Mouse (Mus musculus) cerebellum, adult (tissue): ENCODE data around the gene Tuba4a.
"Not testable (repeated sequence)": the region's sequence is repeated elsewhere in the genome, so short reads cannot be mapped to it uniquely, and the experiment has no call there.

Experiments
- ATAC-seq: cut with Nextera tagmentation; 2 replicates; pipeline ENCODE4 v1.9.2; 2017; ENCODE audit warnings: mild to moderate bottlenecking, moderate library complexity, mixed read lengths; ENCODE audit not compliant: insufficient number of reproducible peaks, low FRiP score, low TSS enrichment

The Tuba4a gene

GRCm38 (mm10) chr1:75236117-75237050 is 16.7 kb upstream of the Tuba4a start, which contains the start of gene Dnajb2:
Dnajb2 (plus strand) TSS chr1:75236406.
- ATAC-seq, result peak; percentile 74

DNA sequence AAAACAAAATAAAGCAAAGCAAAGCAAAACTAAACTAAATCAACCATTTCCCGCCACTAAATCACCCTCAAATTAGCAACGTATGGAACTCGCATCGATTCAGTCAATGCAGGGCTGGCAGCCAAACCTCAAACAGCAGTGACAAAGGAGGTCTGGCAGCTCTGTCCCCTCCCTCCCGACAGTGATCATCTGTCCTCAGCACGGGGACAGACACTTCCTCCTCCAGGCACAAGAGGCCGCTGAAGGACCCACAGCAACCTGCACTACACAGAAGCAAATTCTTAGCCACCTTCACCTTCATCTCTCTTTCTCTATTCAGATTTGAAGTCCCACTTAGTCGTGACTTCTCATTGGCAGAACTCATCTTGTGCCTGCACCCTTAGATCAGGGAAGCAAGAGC is 14.9 kb upstream of the Tuba4a start:
- ATAC-seq, result peak; percentile 68; the same call in 1 of the 2 replicates

- ATAC-seq, result not testable (repeated sequence)
These were observed 12.8 kb upstream of the Tuba4a start for GRCm38 (mm10) chr1:75232489-75232888.

DNA sequence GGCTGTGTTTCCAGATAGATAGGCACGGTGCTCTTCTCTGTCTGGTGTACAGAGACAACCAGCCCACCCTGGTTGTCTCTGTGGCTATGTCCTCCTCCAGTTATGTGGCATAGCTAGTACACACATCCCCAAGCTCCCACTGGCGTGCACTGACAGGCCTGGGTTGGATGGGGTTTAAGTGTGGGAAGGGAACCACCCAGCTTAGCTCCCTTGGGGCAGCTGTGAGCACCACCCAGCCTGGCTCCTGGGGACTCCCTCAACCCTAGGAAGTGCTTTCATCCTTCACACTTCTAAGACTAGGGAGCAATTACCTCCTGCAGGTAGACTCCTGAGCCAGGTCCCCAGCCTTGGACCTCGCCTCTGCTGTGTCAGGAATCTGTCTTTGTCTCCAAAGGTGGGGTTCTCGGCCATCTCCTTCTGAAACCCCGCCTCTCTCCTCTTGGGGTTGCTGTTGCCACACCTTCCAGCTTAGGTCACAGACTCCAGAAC is 12.0 kb upstream of the Tuba4a start, which contains the start of gene A630095N17Rik:
A630095N17Rik (minus strand) TSS at position 439 of the 489 bp plus-strand sequence.
- no peak for ATAC-seq

GRCm38 (mm10) chr1:75231224-75231623 is 11.6 kb upstream of the Tuba4a start:
- no peak for ATAC-seq

DNA sequence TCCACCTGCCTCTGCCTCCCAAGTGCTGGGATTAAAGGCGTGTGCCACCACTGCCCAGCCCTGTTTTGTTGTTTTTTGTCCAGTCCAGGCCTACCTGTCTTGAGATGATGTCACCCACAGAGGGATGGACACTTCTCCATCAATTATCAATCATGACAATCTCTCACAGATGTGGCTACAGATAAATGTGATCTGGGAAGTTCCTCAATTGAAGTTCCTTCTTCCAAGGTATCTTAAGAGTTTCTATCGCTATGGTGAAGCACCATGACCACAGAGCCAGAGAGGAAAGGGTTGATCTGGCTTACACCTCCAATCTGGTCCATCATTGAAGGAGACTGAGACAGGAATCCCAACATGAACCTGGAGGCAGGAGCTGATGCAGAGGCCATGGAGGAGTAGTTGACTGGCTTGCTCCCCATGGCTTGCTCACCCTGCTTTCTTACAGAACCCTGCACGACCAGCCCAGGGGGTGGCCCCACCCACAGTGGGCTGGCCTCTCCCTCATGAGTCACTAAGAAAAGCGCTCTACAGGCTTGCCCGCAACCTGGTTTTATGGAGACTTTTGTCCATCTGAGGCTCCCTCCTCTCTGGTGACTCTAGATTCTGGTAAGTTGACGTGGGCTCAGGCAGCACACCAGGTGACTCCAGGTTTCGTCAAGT is 10.8 kb upstream of the Tuba4a start:
- ATAC-seq, result no peak

DNA sequence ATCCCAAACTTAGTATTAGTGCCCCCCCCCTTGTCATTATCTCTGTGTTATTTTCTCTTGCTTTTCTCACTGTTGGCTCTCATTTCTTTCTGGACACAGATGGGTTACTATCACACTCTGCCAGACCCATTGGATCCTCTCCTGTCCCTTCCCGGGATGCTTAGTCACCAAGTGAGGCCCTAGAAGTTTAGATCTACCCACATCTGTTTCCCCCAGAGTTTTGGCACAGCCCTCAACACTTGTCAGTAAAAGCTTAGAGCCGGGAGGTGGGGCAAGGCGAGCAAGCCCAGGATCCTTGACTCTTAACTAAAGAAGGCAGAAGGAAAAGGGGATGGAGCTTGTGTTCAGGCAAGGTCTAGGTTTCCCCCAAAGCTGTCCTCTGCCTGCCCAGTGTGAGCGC is 9.5 kb upstream of the Tuba4a start:
- no peak for ATAC-seq

DNA sequence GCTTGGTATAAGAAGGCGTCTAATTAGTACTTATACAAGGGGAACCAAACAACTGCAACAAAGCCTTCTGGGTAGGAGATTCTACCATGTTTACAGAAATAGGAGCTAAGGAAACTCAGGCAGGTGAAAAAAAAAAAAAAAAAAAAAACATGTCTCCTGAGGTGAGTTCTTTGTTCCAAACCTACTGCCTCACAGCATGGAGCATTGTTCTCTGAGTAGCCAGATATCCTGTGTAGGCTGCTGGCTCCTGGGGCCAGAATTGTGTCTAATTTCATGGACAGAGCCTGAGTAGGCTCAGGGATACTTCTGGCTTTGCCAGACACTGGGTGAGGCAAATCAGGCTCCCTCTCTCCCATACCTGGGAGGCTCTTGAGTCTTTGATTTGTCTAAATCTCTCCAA is 8.0 kb upstream of the Tuba4a start:
- no peak for ATAC-seq

DNA sequence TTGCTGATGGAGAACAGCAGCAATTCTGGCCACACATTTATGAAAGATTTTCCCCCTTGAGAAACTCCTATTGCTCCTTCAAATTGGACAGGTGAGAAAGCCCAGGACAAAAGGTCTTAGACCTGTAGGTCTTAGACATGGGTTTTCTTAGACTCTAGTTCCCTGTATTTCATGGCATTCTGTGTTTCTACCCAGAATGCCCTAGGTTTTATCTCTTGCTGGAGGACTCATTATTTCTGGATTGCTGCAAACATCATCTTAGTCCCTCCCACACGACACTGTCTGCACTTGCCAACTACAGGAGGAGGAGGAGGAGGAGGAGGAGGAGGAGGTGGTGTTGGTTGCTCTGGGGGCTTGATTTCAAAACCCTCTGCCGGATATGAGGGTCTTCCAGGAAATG is 6.5 kb upstream of the Tuba4a start:
- no peak for ATAC-seq

DNA sequence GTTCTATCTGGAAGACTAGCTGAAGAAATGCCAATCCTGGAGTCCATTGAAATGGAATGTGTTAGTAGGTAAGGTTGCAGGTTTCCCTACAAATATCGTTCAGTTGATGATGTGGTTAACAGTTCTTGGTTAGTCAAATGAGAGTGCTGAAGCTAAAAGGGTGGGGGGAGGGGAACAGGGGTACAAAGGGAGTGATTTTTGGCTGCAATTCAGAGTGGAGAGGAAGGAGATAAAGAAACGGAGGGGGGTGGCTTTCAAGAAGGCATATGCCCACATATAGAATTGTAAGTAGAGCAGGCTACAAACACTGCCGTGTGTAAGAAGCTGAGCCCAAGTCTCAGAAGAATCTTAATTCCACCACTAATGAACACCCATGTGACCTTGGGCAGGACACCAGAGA is 5.8 kb upstream of the Tuba4a start:
- no peak for ATAC-seq

DNA sequence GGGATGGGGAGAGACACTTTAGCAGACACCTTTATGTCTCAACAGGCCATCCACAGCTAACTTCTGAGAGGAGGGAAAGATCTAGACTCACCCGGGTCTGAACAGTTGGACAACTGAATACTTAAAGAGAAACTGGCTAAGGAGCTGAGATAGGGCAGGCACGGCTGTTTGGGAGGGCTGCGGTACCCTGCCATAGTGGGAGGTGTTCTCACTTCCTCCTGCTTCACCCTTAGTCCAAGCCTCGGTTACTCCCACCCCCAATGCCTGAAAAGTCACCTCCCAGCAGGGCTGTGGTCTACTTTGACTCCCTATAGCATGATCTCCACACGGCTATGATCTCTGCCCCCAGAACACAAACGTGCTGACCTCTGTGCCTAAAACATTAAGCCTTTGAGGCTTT is 3.9 kb upstream of the Tuba4a start:
- ATAC-seq, result no peak

DNA sequence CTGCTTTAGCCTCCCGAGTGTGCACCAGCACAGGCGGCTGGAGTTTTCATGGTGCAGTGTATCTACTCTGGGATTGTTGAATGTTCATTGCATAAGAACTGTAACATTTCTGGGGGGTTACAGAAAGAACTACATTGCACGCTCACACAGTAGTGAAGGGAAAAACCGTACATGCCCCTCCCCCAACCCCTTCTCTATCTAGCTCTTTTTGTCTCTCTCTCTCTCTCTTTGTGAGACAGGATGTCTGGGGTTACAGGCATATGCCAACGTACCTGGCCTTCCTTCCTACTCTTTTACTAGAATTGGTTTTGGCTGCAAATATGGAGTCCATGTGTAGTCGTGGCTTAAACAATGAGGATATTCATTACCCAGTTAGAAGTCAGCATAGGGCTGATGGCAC is 3.3 kb upstream of the Tuba4a start:
- no peak for ATAC-seq

- no peak for ATAC-seq
These were observed 1.9 kb upstream of the Tuba4a start for GRCm38 (mm10) chr1:75221538-75221937.

GRCm38 (mm10) chr1:75219078-75219477 is 587 bp downstream of the Tuba4a start:
- ATAC-seq, result peak; percentile 71

GRCm38 (mm10) chr1:75218227-75219001 is 1.3 kb downstream of the Tuba4a start:
- peak; percentile 55 for ATAC-seq

- peak; percentile 7; the same call in 1 of the 2 replicates for ATAC-seq
These were observed 1.8 kb downstream of the Tuba4a start for GRCm38 (mm10) chr1:75217893-75218226.

DNA sequence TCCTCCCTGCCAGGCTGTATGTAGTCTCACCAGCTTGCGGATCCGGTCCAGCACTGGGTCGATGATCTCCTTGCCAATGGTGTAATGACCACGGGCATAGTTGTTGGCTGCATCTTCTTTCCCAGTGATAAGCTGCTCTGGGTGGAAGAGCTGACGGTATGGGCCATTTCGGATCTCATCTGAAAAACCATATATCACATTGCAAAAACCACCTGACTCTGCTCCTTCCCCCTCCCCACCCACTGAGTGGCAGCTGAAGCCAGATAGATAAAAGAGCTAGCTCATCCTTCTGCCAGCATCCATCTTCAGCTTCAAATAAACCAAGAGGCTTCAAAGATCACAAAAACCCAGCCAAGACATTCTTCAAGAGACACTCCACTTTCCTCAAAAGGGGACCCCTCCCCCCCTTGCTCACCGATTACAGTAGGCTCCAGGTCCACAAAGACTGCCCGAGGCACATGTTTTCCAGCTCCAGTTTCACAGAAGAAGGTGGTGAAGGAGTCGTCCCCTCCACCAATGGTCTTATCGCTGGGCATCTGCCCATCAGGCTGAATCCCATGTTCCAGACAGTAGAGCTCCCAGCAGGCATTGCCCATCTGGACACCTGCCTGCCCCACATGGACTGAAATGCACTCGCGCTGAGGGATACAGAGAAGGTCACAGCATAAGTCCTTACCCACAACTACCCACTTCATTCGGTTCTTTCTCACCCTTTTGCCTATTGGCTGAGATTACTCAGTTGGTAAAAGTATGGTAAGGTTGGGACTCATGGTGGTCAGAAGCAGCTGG is 2.7 kb downstream of the Tuba4a start:
- no peak for ATAC-seq

DNA sequence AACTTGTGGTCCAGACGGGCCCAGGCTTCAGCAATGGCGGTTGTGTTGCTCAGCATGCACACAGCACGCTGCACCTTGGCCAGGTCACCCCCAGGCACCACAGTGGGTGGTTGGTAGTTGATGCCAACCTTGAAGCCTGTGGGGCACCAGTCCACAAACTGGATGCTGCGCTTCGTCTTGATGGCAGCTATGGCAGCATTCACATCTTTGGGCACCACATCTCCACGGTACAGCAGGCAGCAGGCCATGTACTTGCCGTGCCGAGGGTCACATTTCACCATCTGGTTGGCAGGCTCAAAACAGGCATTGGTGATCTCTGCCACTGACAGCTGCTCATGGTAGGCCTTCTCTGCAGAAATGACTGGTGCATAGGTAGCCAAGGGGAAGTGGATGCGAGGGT is 3.9 kb downstream of the Tuba4a start:
- no peak for ATAC-seq

DNA sequence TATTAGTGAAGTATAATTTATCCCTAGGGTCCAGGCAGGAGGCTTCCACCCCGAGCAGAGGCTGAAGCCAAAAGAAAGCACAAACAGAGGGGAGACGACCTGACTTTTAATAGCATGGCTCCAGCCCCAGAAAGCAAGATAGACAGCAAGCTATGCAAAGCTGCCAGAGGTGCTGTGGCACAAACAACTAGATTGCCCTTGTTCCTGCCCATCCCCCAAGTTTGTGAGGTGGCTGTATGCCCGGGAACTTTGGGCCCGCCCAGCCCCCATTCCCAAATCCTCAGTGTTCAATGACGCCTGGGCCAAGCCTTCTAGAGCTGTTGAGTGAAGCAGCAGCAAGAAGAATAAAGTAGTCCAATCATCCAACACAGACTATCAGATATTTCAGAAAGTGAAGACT is 4.8 kb downstream of the Tuba4a start:
- ATAC-seq, result no peak

GRCm38 (mm10) chr1:75214442-75214841 is 5.2 kb downstream of the Tuba4a start:
- ATAC-seq, result no peak
